Mouse (Mus musculus): ENCODE results near the gene Tmem35b. TPM values are rescaled to one million over a fixed set of nuclear protein-coding genes. Genes with fewer than 3 reads are reported as not detected.

Gene Tmem35b
- polyA plus RNA-seq, 1 experiment from 2014 or later: 15.5 TPM

Other genes starting within 250 kb of the Tmem35b start
- 43.4 and 48.1 TPM in 2 replicates for gene Zmym4, start 155.6 kb upstream of the Tmem35b start, polyA plus RNA-seq (2016; fragmentation: Nextera tagmentation; extraction: Ambion mirVana)
- gene Sfpq, start 102.4 kb upstream of the Tmem35b start, polyA plus RNA-seq (2016; fragmentation: Nextera tagmentation; extraction: Ambion mirVana): 174 and 187 TPM in 2 replicates
- gene Zmym1, start 62.5 kb upstream of the Tmem35b start, polyA plus RNA-seq (2016; fragmentation: Nextera tagmentation; extraction: Ambion mirVana): 29.7 and 30.6 TPM in 2 replicates
- 35.3 and 36.6 TPM in 2 replicates for gene Zmym6, start 46.3 kb upstream of the Tmem35b start, polyA plus RNA-seq (2016; fragmentation: Nextera tagmentation; extraction: Ambion mirVana)
- gene Dlgap3, start 45.5 kb downstream of the Tmem35b start, polyA plus RNA-seq (2016; fragmentation: Nextera tagmentation; extraction: Ambion mirVana): 5.7 and 5.8 TPM in 2 replicates
- 44.2 and 46.6 TPM in 2 replicates for gene Smim12, start 120.1 kb downstream of the Tmem35b start, polyA plus RNA-seq (2016; fragmentation: Nextera tagmentation; extraction: Ambion mirVana)
- 10.6 and 11.3 TPM in 2 replicates for gene Gja4, start 190.3 kb downstream of the Tmem35b start, polyA plus RNA-seq (2016; fragmentation: Nextera tagmentation; extraction: Ambion mirVana)
- gene Gjb3, start 207.2 kb downstream of the Tmem35b start, polyA plus RNA-seq (2016; fragmentation: Nextera tagmentation; extraction: Ambion mirVana): 0.50 TPM in 1 of 2 replicates, not detected in the other
- not detected in 2 replicates for gene Gjb4, start 230.4 kb downstream of the Tmem35b start, polyA plus RNA-seq (2016; fragmentation: Nextera tagmentation; extraction: Ambion mirVana)
- 0.12 TPM in 1 of 2 replicates, not detected in the other for gene Gjb5, start 234.5 kb downstream of the Tmem35b start, polyA plus RNA-seq (2016; fragmentation: Nextera tagmentation; extraction: Ambion mirVana)

All from forebrain, embryonic 12.5 days (tissue).